Mouse (Mus musculus) brain, embryonic 14.5 days (tissue): Measurements from ENCODE around the gene Mrpl43. TPM values are rescaled to one million over a fixed set of nuclear protein-coding genes. Genes with fewer than 3 reads are reported as not detected.
A peak's percentile ranks its signal among the peaks of the same experiment; 100 is the strongest.

Experiments
- DNase-seq: peaks from one replicate; pipeline ENCODE4 v3.0.0-alpha.2; 2011; ENCODE audit warnings: low read depth
- CTCF ChIP-seq: fragments of 200-500 bp; IDR thresholded peaks from 2 replicates; pipeline ENCODE4 v1.5.1; 2012; ENCODE audit warnings: inconsistent platforms, mild to moderate bottlenecking, moderate library complexity, borderline replicate concordance; ENCODE audit not compliant: insufficient read depth, insufficient read length; ENCODE audit errors: extremely low read depth
- POLR2A ChIP-seq: fragments of 200-500 bp; IDR thresholded peaks from 2 replicates; pipeline ENCODE4 v1.6.1; 2012; ENCODE audit warnings: mild to moderate bottlenecking, inconsistent platforms, borderline replicate concordance; ENCODE audit not compliant: poor library complexity, insufficient read depth, insufficient read length, severe bottlenecking; ENCODE audit errors: extremely low read depth
- polyA plus RNA-seq: library from polyadenylated mRNA; depleted of rRNA; stranded (reverse); fragments of >200 nt; gene quantifications from 2 replicates; pipeline ENCODE4 v1.2.3, GENCODE M21; 2012

Gene Mrpl43
- polyA plus RNA-seq, 1 experiment = 96.2 TPM

DNA sequence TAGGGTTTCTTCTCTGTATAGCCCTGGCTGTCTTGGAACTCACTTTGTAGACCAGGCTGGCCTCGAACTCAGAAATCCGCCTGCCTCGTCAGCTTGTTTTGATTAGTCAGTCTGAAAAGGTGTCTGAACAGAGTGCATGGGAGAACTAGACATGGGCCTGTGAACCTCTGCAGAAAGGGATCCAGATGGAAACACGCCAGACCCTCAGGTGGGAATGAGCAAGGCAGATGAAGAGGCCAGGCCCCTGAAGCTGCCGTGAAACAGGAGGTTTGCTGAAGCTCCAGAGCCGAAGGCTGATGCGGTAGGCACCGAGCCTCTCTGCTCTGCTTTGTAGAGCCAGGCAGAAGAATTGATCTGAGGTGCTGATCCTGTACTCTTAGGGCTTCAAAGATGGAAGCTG is 6.0 kb upstream of the Mrpl43 start:
- no peak for DNase-seq
- TF ChIP-seq CTCF (no peak), POLR2A (no peak)

GRCm38 (mm10) chr19:45010646-45011045 is 4.4 kb upstream of the Mrpl43 start:
- no peak for DNase-seq
- no peak for TF ChIP-seq POLR2A
- TF ChIP-seq CTCF = no peak

DNA sequence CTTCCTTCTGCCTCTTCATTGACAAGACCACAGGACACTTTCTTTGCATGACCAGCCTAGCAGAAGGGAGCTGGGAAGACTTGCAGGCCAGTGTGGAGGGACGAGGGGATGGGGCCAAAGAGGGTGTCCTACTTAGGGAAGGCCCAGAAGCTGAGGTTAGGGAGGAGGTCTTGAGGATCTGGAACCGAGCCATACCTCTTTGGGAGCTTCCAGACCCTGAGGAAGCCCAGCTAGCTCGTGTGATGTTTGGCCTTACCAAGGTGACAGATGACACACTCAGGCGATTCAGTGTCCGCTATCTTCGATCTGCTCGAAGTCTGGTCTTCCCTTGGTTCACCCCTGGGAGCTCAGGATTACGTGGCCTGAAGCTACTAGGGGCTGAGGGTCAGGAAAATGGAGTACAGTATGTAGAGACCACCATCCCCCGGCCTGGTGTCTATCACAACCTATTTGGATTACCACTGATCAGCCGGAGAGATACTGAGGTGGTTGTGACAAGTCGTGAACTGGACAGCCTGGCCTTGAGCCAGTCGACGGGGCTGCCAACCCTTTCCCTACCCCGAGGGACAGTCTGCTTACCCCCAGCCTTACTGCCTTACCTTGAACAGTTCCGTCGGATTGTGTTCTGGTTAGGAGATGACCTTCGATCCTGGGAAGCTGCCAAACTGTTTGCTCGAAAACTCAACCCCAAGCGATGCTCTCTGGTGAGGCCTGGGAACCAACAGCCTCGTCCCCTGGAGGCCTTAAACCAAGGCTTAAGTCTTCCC is 1.4 kb upstream of the Mrpl43 start:
- no peak for DNase-seq

GRCm38 (mm10) chr19:45007021-45007420 is 779 bp upstream of the Mrpl43 start:
- TF ChIP-seq POLR2A = no peak
- TF ChIP-seq CTCF = no peak
- DNase-seq = no peak

More for the DNA sequence above, 1.4 kb upstream of the Mrpl43 start:
- TF ChIP-seq POLR2A = no peak
- no peak for TF ChIP-seq CTCF

GRCm38 (mm10) chr19:45005444-45005843 is 798 bp downstream of the Mrpl43 start, which contains the start of gene Twnk:
Twnk (plus strand) TSS chr19:45005663.
- peak; percentile 23 for DNase-seq
- TF ChIP-seq POLR2A = no peak
- TF ChIP-seq CTCF = no peak

DNA sequence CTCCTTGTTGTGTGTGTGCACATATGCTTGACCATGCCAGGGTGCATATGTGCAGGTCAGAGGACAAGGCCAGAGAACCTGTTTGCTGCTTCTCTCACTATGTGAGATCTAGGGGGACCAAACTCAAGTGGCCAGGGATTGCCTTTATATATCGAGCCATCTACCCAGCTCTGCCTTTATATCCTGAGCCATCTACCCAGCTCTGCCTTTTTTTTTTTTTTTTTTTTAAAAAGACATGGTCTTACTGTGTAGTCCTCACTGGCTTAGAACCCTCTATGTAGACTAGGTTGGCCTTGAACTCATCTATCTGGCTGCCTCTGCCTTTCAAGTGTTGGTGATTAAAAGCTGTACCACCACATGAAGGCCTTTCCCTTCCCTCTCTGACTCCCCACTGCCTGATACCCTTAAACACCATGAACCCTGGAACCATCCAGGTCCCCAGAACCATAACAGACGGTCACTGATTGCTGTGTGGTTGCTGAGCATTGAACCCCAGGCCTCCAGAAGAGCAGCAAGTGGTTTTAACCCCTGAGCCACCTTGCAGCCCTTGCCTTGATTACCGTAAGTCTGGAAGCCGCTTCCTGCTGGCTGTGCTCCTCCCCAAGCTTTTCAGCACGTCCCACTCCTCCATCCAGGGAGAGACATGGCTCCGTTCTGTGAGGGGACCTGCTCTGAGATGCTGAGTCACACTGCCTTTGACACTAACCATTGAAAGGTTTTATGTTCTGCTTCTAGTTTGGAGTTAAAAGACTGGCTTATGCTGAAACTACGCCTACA is 2.3 kb downstream of the Mrpl43 start:
- TF ChIP-seq POLR2A (no peak), CTCF (no peak)
- DNase-seq = no peak

- DNase-seq = no peak
- TF ChIP-seq POLR2A = no peak
- peak; percentile 25; the same call in 1 of the 2 replicates for TF ChIP-seq CTCF
Measured at GRCm38 (mm10) chr19:45002301-45002700, 3.9 kb downstream of the Mrpl43 start.

DNA sequence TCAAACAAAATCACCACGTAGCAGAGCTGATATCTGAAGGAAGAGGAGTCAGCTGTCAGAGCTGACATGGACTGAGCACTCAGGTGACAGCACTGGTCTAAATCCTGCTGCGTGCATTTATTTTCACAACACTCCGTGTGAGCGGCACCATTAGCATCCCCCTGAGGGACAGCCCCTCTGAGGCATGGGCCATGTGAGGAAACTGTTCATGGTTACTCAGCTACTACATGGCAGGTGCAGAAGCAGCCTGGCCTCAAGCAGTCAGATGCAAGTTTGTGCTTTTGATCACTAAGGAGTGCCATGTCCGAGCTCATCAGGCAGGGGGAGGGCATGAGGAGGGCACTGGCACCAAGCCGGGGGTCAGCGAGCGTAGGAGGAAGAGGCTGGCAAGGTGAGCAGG is 6.6 kb downstream of the Mrpl43 start:
- no peak for TF ChIP-seq CTCF
- TF ChIP-seq POLR2A = no peak
- DNase-seq = no peak

- no peak for TF ChIP-seq CTCF
- no peak for TF ChIP-seq POLR2A
- no peak for DNase-seq
Measured at GRCm38 (mm10) chr19:44997786-44998185, 8.5 kb downstream of the Mrpl43 start.

GRCm38 (mm10) chr19:44992712-44993111 is 13.5 kb downstream of the Mrpl43 start:
- TF ChIP-seq CTCF = no peak
- no peak for TF ChIP-seq POLR2A
- no peak for DNase-seq

GRCm38 (mm10) chr19:44992246-44992645 is 14.0 kb downstream of the Mrpl43 start:
- no peak for TF ChIP-seq CTCF
- no peak for DNase-seq

- no peak for DNase-seq
- TF ChIP-seq POLR2A (no peak), CTCF (no peak)
Measured at GRCm38 (mm10) chr19:44991031-44991430, 15.2 kb downstream of the Mrpl43 start.
